Mouse (Mus musculus): ENCODE results near the gene Prkg1.

DNA sequence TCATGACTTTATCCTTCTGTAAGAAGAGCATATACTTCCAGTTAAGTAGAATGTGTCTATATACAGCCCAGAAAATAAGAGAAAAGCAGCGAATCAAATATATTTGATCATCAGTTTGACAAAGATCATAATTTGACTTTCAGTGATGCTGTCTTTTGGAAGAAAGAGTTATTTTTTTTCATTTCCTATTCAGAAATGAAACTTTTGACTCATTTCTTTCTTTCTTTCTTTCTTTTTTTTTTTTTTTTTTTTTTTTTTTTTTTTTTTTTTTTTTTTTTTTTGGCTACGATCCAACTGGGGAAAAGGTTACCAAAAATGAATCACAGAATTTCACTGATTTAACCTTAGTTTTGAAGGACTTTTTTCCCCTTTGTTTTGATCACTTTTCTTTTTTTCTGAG lies 259.8 kb downstream of the Prkg1 start:
- TF ChIP-seq ZC3H11A (IDR thresholded peaks at IDR 0.05; ENCODE audit: borderline replicate concordance, low read depth, low read length) (no peak), MAFK (IDR thresholded peaks at IDR 0.05; ENCODE audit: insufficient read depth, low read depth, low read length) (no peak), ZNF384 (IDR thresholded peaks at IDR 0.05; ENCODE audit: low read depth, low read length) (no peak)

Measured in ES-E14 (cell line).